Mouse (Mus musculus): Measurements from ENCODE around the gene Cand1. TPM values are rescaled to one million over a fixed set of nuclear protein-coding genes. Genes with fewer than 3 reads are reported as not detected.

Gene Cand1
- polyA plus RNA-seq (2015; fragmentation: Nextera tagmentation; extraction: Ambion mirVana), result 16.8 and 19.0 TPM in 2 replicates

DNA sequence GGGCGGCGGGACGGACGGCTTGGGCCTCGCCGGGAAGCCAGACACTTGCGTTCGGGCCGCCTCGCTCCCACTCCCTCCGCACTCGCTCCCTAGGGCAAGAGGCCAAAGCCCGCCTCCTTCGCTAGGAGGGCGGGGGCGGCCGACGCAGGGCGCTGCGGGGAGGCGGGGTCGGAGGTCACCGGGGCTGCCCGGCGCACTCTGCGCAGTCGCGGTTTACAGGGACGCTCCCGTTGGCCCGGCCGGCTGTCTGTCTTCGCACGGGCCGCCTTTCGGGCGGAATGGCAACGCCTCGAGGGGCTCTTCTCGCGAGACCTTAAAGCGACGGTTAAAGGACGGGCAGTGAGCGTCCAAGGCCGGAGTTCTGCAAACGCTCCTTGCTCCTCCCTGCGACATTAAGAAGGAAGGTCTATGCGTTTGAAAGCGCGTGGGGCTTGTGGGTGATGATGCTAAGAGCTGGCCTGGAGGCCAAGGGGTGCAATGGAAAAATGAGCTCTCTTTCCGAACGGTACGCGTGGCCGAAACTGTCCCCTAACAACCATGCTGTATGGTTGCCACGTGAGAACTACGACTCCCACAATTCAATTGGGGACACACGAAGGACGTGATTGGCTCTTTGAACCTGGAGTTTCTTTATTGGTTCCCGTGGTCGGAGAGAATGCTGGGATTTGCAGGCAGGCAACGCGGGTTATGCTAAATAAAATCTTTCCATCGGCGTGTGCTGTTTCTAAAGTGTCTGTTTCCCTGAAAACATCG is at the start of gene Cand1:
Gene Cand1 (minus strand): TSS at position 87 of the 753 bp plus-strand sequence.

Other genes starting within 250 kb of the Cand1 start
- gene Grip1, start 213.8 kb upstream of the Cand1 start, polyA plus RNA-seq (2015; fragmentation: Nextera tagmentation; extraction: Ambion mirVana), result 0.67 and 0.78 TPM in 2 replicates